Mouse (Mus musculus) kidney, adult 2 months (tissue): ENCODE measurements at regions not wholly inside any gene's neighbourhood (a gene's known extent, or its start where the extent isn't known, plus 50 kb on each side); places are given as distances from the start of the nearest gene placed in this dataset.
A peak's percentile ranks its signal among the peaks of the same experiment; 100 is the strongest.

Experiments used
- DNase-seq: peaks from one replicate; pipeline ENCODE4 v3.0.0; 2021
- H3K27ac ChIP-seq: fragments of 200-500 bp; 2 replicates; pipeline ENCODE4 v1.5.1; 2012; ENCODE audit warnings: low read depth, low read length, control low read depth, inconsistent platforms; ENCODE audit not compliant: insufficient read depth
- H3K27me3 ChIP-seq: fragments of 200-500 bp; replicated peaks from 2 replicates; pipeline ENCODE4 v1.6.1; 2012; ENCODE audit warnings: mild to moderate bottlenecking, moderate library complexity, low read length, inconsistent platforms; ENCODE audit not compliant: control insufficient read depth, insufficient read depth
- H3K36me3 ChIP-seq: fragments of 200-500 bp; 2 replicates; pipeline ENCODE4 v1.6.1; 2012; ENCODE audit warnings: mild to moderate bottlenecking, moderate library complexity, low read length, inconsistent platforms; ENCODE audit not compliant: control insufficient read depth, insufficient read depth
- H3K4me1 ChIP-seq: fragments of 200-500 bp; 2 replicates; pipeline ENCODE4 v1.6.1; 2011; ENCODE audit warnings: low read length; ENCODE audit not compliant: control insufficient read depth, insufficient read depth
- H3K4me3 ChIP-seq: fragments of 200-500 bp; 2 replicates; pipeline ENCODE4 v1.5.1; 2011; ENCODE audit warnings: mild to moderate bottlenecking, low read depth, low read length, control low read depth; ENCODE audit not compliant: insufficient read depth
- CTCF ChIP-seq: fragments of 200-500 bp; conservative IDR thresholded peaks from 2 replicates; pipeline ENCODE4 v1.5.1; 2011; ENCODE audit warnings: low read depth, mild to moderate bottlenecking, control low read depth, low read length, moderate library complexity, mixed read lengths; ENCODE audit not compliant: insufficient read depth, insufficient read length
- POLR2A ChIP-seq: fragments of 200-500 bp; IDR thresholded peaks from one replicate; pipeline ENCODE4 v1.6.1; 2011; ENCODE audit warnings: low read depth, low read length, control low read depth
- WGBS: fragments of 180-500 bp; shearing (Covaris S2); methylation state at CpG from one replicate; pipeline ENCODE4 v1.1.7; 2018; 5-methylcytosine and 5-hydroxymethylcytosine counted together

DNA sequence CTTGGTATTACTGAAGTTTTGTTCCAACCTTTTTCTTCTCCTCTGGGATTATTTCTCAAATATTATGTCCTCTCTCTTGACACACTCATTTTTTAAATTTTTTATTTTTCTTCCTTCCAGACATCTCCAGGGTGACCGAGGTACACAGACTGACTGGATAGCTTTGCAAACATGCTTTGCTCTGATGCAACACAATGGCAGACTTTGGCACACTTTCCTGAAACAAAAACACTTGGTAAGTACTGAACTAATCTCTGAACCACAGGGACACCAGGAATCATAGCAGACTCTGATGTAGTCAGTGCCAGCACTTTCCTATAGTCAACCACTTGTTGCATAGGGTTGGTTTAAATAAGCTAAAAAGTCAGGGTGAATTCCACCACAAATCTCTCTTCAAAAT is 587.8 kb upstream of the Fat1 start:
- Histone ChIP-seq H3K4me1 (no peaks in the 10 kb centered on the region), H3K36me3 (no peaks in the 10 kb centered on the region), H3K27ac (no peak overlapping the region), H3K27me3 (no peaks in the 10 kb centered on the region), H3K4me3 (no peak overlapping the region)
- TF ChIP-seq POLR2A (no peak), CTCF (no peak)
- DNase-seq = peak; percentile 14
- WGBS = 62% methylated on average over 1 of the region's 1 CpGs

DNA sequence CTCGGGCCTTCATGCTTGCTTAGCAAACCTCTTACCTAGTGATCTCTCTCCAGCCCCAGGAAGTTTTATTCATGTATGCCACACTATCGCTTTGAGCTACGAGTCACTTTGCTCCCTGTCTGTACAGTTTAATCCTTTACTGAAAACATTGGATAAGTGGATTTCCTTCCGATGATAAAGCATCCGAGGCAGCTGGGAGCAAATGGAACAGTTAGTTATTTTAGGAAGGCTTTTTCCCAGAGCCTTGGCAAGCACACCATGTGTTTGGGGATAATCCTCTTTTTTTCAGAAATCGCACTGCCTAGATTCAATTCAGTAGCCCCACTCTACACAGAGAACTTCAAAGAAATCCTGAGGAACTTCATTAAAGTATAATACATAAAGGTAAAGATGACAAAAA is 561.3 kb upstream of the Fat1 start:
- Histone ChIP-seq H3K27me3 (no peaks in the 10 kb centered on the region), H3K27ac (no peak overlapping the region), H3K4me3 (no peak overlapping the region), H3K4me1 (no peaks in the 10 kb centered on the region), H3K36me3 (no peaks in the 10 kb centered on the region)
- no peak for DNase-seq
- TF ChIP-seq CTCF (no peak), POLR2A (no peak)
- 79% methylated on average over 6 of the region's 6 CpGs for WGBS

DNA sequence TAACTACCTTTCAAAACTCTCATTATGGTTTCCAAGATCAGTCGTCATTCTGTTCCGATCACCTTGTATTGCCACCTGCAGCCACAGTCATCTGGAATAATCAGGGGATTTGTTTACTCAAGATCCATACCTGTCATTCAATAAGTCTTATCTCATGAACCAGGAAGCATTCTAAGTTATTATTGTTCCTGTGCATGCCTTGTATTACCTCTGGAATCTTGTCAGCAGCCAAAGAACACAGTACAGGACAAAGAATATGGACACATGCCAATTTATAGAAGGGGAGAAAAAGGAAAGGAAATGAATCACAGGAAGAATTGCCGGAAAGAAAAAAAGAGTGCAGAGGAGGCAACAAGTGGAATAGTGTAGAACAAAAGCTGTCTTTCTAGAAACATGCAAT is 557.5 kb upstream of the Fat1 start:
- no peak for TF ChIP-seq POLR2A
- TF ChIP-seq CTCF = no peak
- no peaks in the 10 kb centered on the region for H3K27me3 ChIP-seq
- no peak for DNase-seq
- no peak overlapping the region for H3K4me3 ChIP-seq
- no peaks in the 10 kb centered on the region for H3K36me3 ChIP-seq
- no peak overlapping the region for H3K27ac ChIP-seq
- 60% methylated on average over 3 of the region's 3 CpGs for WGBS
- no peaks in the 10 kb centered on the region for H3K4me1 ChIP-seq

DNA sequence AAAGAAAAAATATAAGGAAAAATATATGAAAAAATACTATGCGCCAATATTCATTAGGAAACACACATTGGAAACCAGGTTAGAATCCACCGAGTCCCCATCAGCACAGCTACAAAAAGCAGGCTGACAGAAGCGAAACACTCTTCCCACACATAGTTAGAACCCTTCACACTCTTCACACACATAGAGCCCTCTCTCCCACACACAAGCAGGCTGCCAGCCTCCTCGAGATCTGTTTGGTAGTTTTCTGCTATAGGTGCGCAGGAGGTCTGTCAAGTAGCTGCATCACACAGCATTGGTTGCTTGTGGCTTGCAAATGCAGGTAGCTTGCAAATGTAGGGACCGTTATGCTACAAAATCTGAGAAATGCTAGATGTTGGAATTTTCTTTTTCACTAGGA is 526.8 kb upstream of the Fat1 start:
- 94% methylated on average over 6 of the region's 6 CpGs for WGBS
- no peaks in the 10 kb centered on the region for H3K36me3 ChIP-seq
- no peak for DNase-seq
- no peak overlapping the region for H3K4me3 ChIP-seq
- H3K4me1 ChIP-seq = no peaks in the 10 kb centered on the region
- H3K27ac ChIP-seq = no peak overlapping the region
- TF ChIP-seq POLR2A = no peak
- no peak for TF ChIP-seq CTCF
- no peaks in the 10 kb centered on the region for H3K27me3 ChIP-seq

DNA sequence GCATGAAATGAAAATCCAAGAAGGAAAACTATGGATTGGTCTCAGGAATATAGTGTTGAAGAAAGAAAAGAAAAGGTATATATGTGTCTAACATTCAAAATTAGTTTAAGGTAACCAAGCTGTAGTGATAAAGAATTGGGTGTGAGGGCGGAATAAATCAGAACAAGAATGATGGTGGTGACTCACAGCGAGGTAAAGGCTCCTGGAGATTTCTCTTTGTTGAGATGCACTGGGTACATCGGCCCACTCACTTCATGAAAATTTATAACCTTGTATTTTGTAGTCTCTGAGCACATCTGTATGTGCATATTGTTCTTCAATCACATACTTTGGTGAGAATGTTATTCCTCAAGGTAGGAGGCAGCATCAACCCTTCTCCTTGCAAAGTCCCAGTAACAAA is 525.0 kb upstream of the Fat1 start:
- WGBS = 90% methylated on average over 3 of the region's 3 CpGs
- DNase-seq = no peak
- no peak overlapping the region for H3K4me3 ChIP-seq
- no peak overlapping the region for H3K27ac ChIP-seq
- no peaks in the 10 kb centered on the region for H3K4me1 ChIP-seq
- TF ChIP-seq CTCF (no peak), POLR2A (no peak)
- no peaks in the 10 kb centered on the region for H3K27me3 ChIP-seq
- H3K36me3 ChIP-seq = no peaks in the 10 kb centered on the region

DNA sequence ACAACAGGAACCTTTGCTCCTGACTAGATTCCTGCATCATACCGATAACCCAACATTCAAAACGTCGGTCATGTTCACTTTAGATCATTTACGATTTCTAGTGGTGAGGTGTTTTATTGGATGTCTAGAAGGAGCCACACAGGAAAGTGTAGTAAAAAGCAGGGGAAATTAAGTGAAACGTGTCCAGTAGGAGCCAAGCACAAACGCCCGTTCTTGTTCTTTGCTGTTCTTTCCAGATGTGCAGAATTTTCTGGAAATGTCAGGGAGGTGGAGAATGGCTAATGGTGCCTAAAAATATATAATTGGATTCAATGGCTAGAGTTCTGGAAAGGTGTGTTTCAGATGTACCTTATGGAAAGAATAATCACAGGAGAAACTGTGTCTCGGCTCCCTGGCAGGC is 517.2 kb upstream of the Fat1 start:
- no peak for TF ChIP-seq CTCF
- no peak for TF ChIP-seq POLR2A
- no peak overlapping the region for H3K4me3 ChIP-seq
- no peaks in the 10 kb centered on the region for H3K4me1 ChIP-seq
- no peaks in the 10 kb centered on the region for H3K27me3 ChIP-seq
- DNase-seq = no peak
- H3K36me3 ChIP-seq = no peaks in the 10 kb centered on the region
- H3K27ac ChIP-seq = no peak overlapping the region
- 81% methylated on average over 8 of the region's 8 CpGs for WGBS

DNA sequence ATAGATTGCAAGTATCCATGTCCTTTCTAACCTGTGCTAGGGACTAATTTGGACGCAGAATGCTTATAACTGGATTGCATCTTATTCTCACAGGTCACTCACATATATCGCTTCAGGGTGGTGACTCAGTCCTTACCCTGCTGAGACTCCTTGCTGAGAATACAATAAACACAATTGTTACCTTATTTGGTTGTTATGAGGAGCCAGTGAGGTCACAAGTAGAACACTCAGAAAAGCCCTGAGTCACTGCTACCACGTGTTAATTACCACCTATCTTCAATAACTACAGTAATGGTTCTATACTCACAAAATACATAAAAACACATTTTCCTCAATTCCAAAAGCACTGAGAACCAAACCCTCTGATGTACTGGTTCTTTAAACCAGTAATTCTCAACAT is 479.8 kb upstream of the Fat1 start:
- TF ChIP-seq POLR2A (no peak), CTCF (no peak)
- no peak overlapping the region for H3K4me3 ChIP-seq
- DNase-seq = no peak
- 75% methylated on average over 3 of the region's 3 CpGs for WGBS
- H3K36me3 ChIP-seq = no peaks in the 10 kb centered on the region
- H3K27me3 ChIP-seq = no peaks in the 10 kb centered on the region
- H3K27ac ChIP-seq = no peak overlapping the region
- H3K4me1 ChIP-seq = no peaks in the 10 kb centered on the region

DNA sequence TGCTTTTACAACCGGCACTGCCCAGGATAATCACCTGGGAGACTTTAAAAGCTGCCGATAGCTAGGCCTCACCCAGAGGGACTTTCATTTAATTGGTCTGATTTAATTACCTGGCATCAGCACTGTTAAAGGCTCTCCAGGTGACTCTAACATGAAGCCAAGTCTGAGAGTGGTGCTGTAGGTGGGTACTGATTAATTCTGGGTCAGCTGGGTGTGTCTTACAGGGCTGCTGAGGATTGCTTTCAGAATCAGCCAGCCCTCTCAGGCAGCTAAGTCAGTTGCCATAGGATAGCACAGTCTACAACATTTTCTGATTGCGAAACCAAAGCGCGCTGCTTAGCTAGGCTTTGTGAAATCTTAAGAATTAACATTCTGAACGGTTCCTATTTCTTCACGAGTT is 478.9 kb upstream of the Fat1 start:
- Histone ChIP-seq H3K4me1 (no peaks in the 10 kb centered on the region), H3K27ac (no peak overlapping the region), H3K4me3 (no peak overlapping the region), H3K27me3 (no peaks in the 10 kb centered on the region), H3K36me3 (no peaks in the 10 kb centered on the region)
- WGBS = 78% methylated on average over 7 of the region's 7 CpGs
- TF ChIP-seq CTCF = no peak
- TF ChIP-seq POLR2A = no peak
- peak; percentile 12 for DNase-seq
